Mouse (Mus musculus): Measurements from ENCODE around the gene Nlrp3. TPM values are rescaled to one million over a fixed set of nuclear protein-coding genes. Genes with fewer than 3 reads are reported as not detected.

Nlrp3 gene
- polyA plus RNA-seq, 1 experiment from 2014 or later, result 0.14 TPM

DNA sequence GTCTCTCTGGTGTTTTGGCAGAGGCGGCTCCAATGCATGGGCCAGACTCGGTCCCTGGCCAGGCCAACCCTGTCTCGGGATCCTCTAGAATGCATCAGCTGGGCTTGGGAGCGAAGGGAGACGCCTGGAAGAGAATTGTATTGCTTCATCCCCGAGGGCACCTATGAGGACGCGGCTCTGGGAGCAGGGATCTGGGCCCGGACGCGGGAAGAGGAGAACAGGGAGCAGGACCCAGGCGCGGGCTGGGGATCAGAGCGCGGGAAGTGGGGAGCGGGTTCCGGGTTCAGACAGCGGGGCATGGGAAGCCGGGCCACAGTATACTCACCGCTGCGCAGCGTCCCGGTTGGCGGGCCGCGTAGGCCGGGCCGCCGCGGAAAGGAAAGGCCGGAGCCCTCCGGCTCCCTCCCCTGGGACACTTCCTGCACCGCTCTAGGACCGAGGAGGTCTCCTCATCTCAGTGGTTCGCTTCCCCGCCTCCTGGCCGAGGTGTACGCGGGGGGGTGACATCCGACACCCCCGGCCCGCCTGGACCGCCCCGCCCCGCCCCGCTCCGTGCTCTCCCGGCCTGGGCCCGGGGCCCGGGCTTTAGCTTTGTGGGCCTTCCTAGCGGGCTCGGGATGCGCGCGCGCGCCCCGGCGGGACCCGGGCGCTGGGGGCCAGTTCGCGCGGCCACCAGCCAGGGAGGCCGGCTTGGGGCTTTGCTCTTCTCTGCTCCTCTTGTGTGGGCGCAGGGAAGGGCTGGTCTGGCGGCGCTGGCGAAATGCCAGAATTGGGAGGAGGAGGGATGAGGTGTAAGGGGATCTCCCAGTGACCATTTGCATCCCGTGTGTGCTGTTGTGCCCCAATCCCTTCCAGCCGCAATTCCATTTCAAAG lies 35.3 kb upstream of the Nlrp3 start:
- WGBS, result under 1% methylated on average over 69 of the region's 71 CpGs
- Histone ChIP-seq H3K27me3 (replicated peaks; ENCODE audit: control insufficient read depth, insufficient read depth, low read length) (no peaks in the 10 kb centered on the region), H3K9ac (ENCODE audit: low read depth, low read length) (peak overlapping the region; percentile 82), H3K27ac (ENCODE audit: low read depth, low read length) (peak overlapping the region; percentile 89), H3K4me2 (replicated peaks; ENCODE audit: low read depth) (peak overlapping the region; percentile 88), H3K36me3 (ENCODE audit: control insufficient read depth, insufficient read depth) (peaks cover 25% of the 10 kb centered on the region), H3K4me1 (replicated peaks; ENCODE audit: control insufficient read depth, insufficient read depth, low read length) (no peaks in the 10 kb centered on the region), H3K9me3 (ENCODE audit: control insufficient read depth) (no peaks in the 10 kb centered on the region), H3K4me3 (ENCODE audit: low read depth, low read length) (peak overlapping the region; percentile 68)
- ATAC-seq, result peak; percentile 85
- no peak for TF ChIP-seq CTCF (IDR thresholded peaks at IDR 0.05; ENCODE audit: low read depth)

DNA sequence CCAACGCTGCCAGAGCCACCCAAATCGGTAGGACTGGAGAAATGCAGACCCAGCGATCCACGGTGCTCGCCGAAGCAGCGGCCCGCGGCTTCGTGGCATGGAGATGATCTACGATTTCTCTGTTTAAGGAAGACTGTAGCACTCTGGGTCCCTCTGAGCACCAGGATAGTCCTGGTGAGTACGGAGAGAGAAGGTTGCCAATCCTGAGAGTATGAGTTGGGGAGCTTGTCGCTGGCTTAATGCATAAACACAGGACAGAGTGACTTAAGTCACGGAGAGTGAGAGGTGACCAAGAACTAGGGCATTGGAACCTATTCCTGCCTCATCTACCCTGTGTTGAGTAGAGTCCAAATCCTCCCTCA lies 34.7 kb upstream of the Nlrp3 start:
- no peak for TF ChIP-seq CTCF (IDR thresholded peaks at IDR 0.05; ENCODE audit: low read depth)
- H3K4me1 ChIP-seq (replicated peaks; ENCODE audit: control insufficient read depth, insufficient read depth, low read length), result no peaks in the 10 kb centered on the region
- H3K27ac ChIP-seq (ENCODE audit: low read depth, low read length), result peak overlapping the region; percentile 89
- H3K27me3 ChIP-seq (replicated peaks; ENCODE audit: control insufficient read depth, insufficient read depth, low read length), result no peaks in the 10 kb centered on the region
- peak overlapping the region; percentile 82 for H3K9ac ChIP-seq (ENCODE audit: low read depth, low read length)
- 4% methylated on average over 14 of the region's 14 CpGs for WGBS
- no peaks in the 10 kb centered on the region for H3K9me3 ChIP-seq (ENCODE audit: control insufficient read depth)
- H3K4me3 ChIP-seq (ENCODE audit: low read depth, low read length), result peak overlapping the region; percentile 68
- H3K4me2 ChIP-seq (replicated peaks; ENCODE audit: low read depth), result peak overlapping the region; percentile 88
- H3K36me3 ChIP-seq (ENCODE audit: control insufficient read depth, insufficient read depth), result peaks cover 20% of the 10 kb centered on the region
- ATAC-seq, result peak; percentile 5; the same call in 1 of the 2 replicates

DNA sequence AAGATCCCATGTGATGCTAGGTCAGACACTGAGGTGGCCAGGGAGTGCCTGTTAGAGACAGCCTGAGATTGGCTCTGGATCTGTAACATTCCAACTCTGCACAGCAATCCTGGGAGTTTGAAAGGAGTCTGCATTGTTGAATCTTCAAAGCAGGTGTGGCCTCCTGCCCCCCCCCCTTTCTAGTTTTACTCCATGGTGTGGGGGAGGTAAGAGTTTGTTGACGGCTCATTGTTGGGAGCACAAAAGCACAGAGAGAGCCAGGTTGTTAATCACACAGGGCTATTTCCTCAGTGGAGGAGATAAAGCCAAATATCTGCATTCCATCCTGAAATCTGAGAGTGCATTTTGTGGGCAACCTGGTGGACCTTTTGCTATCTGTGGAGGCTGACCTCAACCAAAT lies 29.8 kb upstream of the Nlrp3 start:
- H3K27ac ChIP-seq (ENCODE audit: low read depth, low read length), result no peak overlapping the region
- H3K27me3 ChIP-seq (replicated peaks; ENCODE audit: control insufficient read depth, insufficient read depth, low read length), result no peaks in the 10 kb centered on the region
- no peak for TF ChIP-seq CTCF (IDR thresholded peaks at IDR 0.05; ENCODE audit: low read depth)
- H3K9me3 ChIP-seq (ENCODE audit: control insufficient read depth), result no peaks in the 10 kb centered on the region
- no peaks in the 10 kb centered on the region for H3K4me1 ChIP-seq (replicated peaks; ENCODE audit: control insufficient read depth, insufficient read depth, low read length)
- WGBS, result 86% methylated on average over 1 of the region's 1 CpGs
- no peak for ATAC-seq
- no peaks in the 10 kb centered on the region; the same call in 1 of the 2 replicates for H3K36me3 ChIP-seq (ENCODE audit: control insufficient read depth, insufficient read depth)
- H3K9ac ChIP-seq (ENCODE audit: low read depth, low read length), result no peak overlapping the region
- no peak overlapping the region for H3K4me3 ChIP-seq (ENCODE audit: low read depth, low read length)
- H3K4me2 ChIP-seq (replicated peaks; ENCODE audit: low read depth), result no peak overlapping the region

DNA sequence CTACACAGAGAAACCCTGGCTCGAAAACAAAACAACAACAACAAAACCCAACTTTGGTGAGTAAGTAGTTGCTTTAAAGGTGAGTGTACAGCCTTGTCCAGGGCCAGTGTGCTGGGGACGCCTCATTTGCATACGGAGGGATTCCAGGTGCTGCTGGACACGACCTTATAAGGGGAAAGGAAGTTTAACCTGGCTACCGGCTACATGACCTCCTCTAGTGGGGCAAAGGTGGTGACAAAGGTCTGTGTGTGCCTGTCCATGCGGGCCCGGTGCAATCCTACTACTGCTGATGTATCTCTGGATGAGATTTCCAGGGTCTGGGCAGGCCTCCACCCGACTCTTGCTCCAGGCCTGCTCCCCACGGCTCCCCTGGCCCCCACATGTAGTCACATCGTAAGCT lies 28.6 kb upstream of the Nlrp3 start:
- Histone ChIP-seq H3K9me3 (ENCODE audit: control insufficient read depth) (no peaks in the 10 kb centered on the region), H3K36me3 (ENCODE audit: control insufficient read depth, insufficient read depth) (no peaks in the 10 kb centered on the region; the same call in 1 of the 2 replicates), H3K4me1 (replicated peaks; ENCODE audit: control insufficient read depth, insufficient read depth, low read length) (no peaks in the 10 kb centered on the region), H3K9ac (ENCODE audit: low read depth, low read length) (no peak overlapping the region), H3K4me3 (ENCODE audit: low read depth, low read length) (no peak overlapping the region), H3K4me2 (replicated peaks; ENCODE audit: low read depth) (no peak overlapping the region), H3K27me3 (replicated peaks; ENCODE audit: control insufficient read depth, insufficient read depth, low read length) (no peaks in the 10 kb centered on the region), H3K27ac (ENCODE audit: low read depth, low read length) (no peak overlapping the region)
- no peak for ATAC-seq
- WGBS, result 81% methylated on average over 10 of the region's 10 CpGs
- TF ChIP-seq CTCF (IDR thresholded peaks at IDR 0.05; ENCODE audit: low read depth), result no peak

DNA sequence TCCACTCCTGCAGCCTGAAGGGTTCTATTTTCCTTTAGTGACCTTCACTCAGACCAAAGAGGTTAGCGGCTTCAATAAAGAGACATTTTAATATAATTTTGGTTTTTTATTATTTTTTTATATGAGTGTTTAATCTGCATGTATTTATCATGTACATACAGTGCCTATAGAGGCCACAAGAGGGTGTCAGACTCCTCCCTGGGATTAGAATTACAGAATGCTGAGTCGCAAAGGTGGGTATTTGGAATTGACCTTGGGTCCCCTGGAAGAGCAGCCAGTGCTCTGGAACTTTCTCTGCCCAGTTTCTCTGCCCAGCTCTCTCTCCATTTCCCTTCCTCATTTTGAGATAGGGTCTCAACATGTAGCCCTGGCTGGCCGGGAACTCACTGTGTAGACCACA lies 27.8 kb upstream of the Nlrp3 start:
- Histone ChIP-seq H3K36me3 (ENCODE audit: control insufficient read depth, insufficient read depth) (no peaks in the 10 kb centered on the region; the same call in 1 of the 2 replicates), H3K4me1 (replicated peaks; ENCODE audit: control insufficient read depth, insufficient read depth, low read length) (no peaks in the 10 kb centered on the region), H3K9ac (ENCODE audit: low read depth, low read length) (no peak overlapping the region), H3K9me3 (ENCODE audit: control insufficient read depth) (no peaks in the 10 kb centered on the region), H3K4me3 (ENCODE audit: low read depth, low read length) (no peak overlapping the region), H3K4me2 (replicated peaks; ENCODE audit: low read depth) (no peak overlapping the region), H3K27me3 (replicated peaks; ENCODE audit: control insufficient read depth, insufficient read depth, low read length) (no peaks in the 10 kb centered on the region), H3K27ac (ENCODE audit: low read depth, low read length) (no peak overlapping the region)
- ATAC-seq, result no peak
- peak; percentile 48 for TF ChIP-seq CTCF (IDR thresholded peaks at IDR 0.05; ENCODE audit: low read depth)
- WGBS, result 78% methylated on average over 3 of the region's 3 CpGs

DNA sequence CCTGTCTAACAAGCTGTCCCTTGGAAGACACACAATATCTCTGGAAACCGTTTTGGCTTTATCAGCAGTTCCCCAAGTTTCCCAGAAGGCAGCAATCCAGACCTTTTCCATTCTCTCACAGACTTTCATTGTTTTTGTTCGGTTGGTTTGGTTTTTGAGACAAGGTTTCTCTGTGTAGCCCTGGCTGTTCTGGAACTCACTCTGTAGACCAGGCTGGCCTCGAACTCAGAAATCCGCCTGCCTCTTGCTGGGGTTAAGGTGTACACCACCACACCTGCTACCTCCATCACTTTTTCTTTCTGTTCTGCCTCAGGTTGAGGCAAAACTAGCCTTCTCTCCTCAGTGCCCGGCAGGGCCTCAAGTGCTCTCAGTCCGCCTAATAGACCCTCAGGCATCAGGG lies 27.0 kb upstream of the Nlrp3 start:
- Histone ChIP-seq H3K36me3 (ENCODE audit: control insufficient read depth, insufficient read depth) (no peaks in the 10 kb centered on the region; the same call in 1 of the 2 replicates), H3K4me2 (replicated peaks; ENCODE audit: low read depth) (no peak overlapping the region), H3K9ac (ENCODE audit: low read depth, low read length) (no peak overlapping the region), H3K4me3 (ENCODE audit: low read depth, low read length) (no peak overlapping the region), H3K9me3 (ENCODE audit: control insufficient read depth) (no peaks in the 10 kb centered on the region), H3K27ac (ENCODE audit: low read depth, low read length) (no peak overlapping the region), H3K4me1 (replicated peaks; ENCODE audit: control insufficient read depth, insufficient read depth, low read length) (no peaks in the 10 kb centered on the region), H3K27me3 (replicated peaks; ENCODE audit: control insufficient read depth, insufficient read depth, low read length) (no peaks in the 10 kb centered on the region)
- WGBS, result 63% methylated on average over 6 of the region's 6 CpGs
- no peak for ATAC-seq
- no peak for TF ChIP-seq CTCF (IDR thresholded peaks at IDR 0.05; ENCODE audit: low read depth)

Measured in intestine, postnatal 0 days (tissue).